In genomic region chr3:59744181-59744580, GRCm38 (mm10) we compare ENCODE assay signal across 7 mouse cellular contexts.
DNase-seq lines count a peak whose midpoint lies in the region.

No protein-coding gene starts in this region.

- peak; percentile 11 for DNase-seq in kidney, postnatal 10 days
- no peak for DNase-seq in kidney, adult 8-10 months
- DNase-seq in 416B (ENCODE audit: low read depth) = peak; percentile 73
- peak; percentile 72 for DNase-seq in CD4-positive, CD25-positive, alpha-beta regulatory T cell, adult 2 months (ENCODE audit: low read depth, low spot score)
- peak; percentile 49 for DNase-seq in embryo, embryonic 11 days
- no peak for DNase-seq in right cerebral cortex, postnatal 25 days
- DNase-seq in ovary, adult 18-20 months (ENCODE audit: low spot score) = no peak

Comparison
In these comparisons a context has a peak if more than half of its experiments do, and no peak if none do; other contexts are left out.
1. DNase-seq: peak in kidney, postnatal 10 days (single experiment), 416B (single experiment), CD4-positive, CD25-positive, alpha-beta regulatory T cell, adult 2 months (single experiment) and embryo, embryonic 11 days (single experiment); none in kidney, adult 8-10 months (0 of 2), right cerebral cortex, postnatal 25 days (single experiment) and ovary, adult 18-20 months (single experiment).